Mouse (Mus musculus) right cerebral cortex, postnatal 14 days (tissue): ENCODE data around the gene Rora.

Experiments
- DNase-seq: peaks from one replicate; pipeline ENCODE4 v3.0.0; 2022

Rora gene

DNA sequence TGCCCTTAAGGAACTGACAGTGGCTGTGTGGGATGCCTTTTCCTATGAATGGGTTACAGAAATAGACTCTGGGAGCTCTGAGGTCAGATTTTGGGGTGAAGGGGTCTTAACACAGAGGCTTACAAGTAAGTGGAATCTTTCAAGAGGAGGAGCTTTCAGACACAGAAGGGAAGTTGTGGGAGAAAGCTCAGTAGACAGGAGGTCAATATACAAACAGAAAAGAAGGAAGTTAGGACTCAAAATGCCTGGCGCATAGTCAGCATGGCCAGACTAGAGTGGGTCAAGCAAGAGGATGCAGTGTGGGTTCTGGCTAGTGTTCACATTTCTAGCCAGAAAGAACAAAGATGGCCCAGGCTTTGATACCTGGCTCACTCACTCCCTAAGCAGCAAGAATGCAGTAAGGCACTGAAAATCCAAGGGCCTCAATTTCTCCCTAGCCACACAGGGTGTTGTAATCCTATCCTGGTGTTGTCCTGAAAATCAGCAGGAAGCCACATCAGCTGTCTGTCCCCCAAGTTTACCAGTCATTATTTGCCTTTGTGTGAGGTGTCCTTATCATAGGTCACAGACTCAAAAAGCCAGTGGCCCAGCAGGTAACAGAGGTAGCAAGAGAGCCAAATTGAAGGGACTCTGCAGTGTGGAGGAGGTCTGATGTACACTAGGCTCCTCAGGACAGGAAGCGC, 456.2 kb downstream of the Rora start:
- DNase-seq, result no peak

GRCm38 (mm10) chr9:69110301-69110674, 456.7 kb downstream of the Rora start:
- no peak for DNase-seq

DNA sequence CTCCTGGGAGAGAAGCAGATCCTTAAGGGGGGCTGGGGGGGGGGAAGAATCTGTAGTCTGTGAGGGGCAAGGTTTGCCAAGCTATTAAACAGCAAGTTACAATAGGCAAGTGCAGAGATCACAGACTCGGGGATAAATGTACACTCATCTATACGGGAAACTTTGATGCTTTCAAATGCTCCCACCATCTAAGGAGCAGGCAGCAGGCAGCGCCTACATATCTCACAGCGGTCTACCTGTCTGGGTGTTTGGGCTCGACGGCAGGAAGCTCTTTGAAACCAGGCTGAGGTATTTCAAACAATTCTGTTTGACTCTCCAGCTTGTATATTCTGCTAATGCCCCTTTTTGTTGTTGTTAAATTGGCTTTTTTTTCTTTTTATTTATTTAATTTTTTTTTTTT, 457.1 kb downstream of the Rora start:
- no peak for DNase-seq

GRCm38 (mm10) chr9:69111539-69111938, 458.0 kb downstream of the Rora start:
- no peak for DNase-seq

DNA sequence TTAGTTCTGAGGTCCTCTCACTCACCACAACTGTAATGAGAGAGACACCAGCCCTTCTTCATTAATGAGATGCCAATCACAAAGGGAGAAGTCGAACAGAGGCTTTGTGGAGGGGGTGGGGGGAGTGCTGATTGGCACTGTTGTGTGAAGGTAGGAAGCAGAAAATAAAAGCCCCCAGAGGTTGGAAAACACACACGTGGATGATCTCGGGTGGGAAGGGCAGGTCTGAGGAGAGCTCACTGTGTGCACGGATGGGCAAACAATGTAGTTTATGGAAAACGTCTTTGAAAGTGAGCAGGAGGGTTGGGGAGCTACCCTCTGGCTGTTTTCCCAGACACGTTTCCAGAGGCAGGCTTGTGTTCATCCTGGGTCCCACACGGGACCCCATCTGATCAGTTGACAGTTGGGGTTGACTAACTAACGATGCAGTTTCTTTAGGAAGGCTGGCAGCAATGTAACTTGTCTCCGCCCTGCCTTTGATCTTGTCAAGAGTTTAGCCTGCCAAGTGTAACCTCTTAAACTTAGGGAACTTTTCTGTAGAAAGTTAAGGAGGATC, 460.9 kb downstream of the Rora start:
- no peak for DNase-seq

- no peak for DNase-seq
Observed at GRCm38 (mm10) chr9:69116740-69117139, 463.2 kb downstream of the Rora start.

DNA sequence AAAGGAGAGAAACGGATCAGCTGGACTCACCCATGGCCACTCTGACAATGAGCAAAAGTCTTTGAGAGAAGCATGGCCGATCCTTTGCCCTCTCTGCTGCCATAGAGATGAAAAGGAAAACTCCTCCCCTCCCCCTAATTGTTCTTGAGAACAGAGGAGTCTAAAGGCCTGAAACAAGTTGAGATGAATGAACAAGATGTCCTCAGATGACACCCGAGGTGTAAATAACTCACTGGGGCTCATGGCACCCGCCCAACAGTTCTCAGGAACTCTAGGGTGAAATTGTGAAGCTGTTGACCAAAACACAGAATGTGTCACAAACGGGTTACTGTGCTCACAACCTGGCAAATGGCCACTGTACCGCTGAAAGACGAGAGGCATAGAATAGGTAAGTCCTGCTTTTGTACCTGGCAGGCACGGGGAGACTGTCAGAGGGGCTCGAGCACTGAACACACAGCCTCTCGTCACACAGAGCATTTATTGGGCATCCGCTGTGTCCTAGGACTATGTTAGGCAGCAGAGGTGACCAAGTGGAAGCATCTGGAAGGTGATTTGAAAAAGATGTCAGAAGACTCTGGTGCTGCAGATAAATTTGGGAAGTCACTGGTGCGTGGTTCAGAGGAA, 467.6 kb downstream of the Rora start:
- peak; percentile 30 for DNase-seq

- peak; percentile 23 for DNase-seq
Observed at GRCm38 (mm10) chr9:69125011-69125786, 471.6 kb downstream of the Rora start.

DNA sequence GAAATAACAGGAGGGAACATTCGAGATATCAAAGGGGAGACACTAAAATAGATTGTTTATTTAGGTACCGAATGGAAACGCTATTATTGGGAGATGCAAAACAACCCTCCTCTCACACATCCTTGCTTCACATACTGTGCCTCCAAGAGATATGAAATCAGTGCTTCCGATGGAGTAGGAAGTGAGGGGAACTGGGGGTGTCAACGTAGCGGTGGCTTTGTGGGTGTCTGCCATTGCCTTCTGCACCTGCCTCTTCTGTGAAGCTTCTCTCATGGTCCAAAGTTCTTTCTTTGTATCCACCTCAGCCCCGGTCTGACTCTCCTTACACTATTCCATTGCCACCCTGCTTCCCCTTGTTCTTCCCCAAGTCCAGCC, 472.2 kb downstream of the Rora start:
- DNase-seq, result no peak

DNA sequence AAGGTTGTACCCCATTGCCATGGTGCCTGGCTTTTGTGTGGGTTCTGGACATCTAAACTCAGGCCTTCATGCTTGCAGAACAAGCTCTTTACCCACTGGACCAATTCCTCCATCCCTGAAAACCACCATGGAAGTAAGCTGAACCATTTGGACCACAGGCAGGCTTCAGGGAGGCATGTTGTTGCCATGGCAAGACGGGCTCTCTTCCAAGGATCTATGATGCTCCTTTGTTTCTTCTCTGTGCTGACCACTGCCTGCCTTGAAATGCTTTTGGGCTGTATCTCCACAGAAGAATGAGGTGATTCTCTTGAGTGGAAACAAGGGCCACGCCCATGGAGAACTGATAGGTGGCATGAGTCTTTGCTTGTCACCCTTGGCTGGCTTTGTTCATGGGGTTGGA, 473.0 kb downstream of the Rora start:
- DNase-seq, result no peak

DNA sequence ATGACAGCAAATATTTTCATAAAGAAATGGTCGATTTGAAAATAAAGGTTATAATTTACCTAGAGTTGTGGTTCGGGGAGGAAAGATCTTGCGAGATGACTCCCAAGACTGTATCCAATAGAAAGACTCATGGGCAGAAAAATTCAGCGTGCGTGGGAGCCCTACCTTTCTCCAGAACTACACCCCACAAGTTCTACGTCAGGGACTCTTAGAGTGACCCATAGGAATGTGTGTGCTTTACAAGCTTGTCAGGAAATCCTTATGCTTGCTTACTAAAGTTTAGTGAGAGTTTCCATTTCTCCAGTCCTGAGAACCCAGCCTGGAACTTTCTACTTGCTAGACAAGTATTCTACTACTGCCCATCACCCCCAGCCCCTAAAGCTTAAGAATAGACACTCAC, 474.7 kb downstream of the Rora start:
- no peak for DNase-seq

- no peak for DNase-seq
Observed at GRCm38 (mm10) chr9:69132995-69133394, 479.4 kb downstream of the Rora start.

- DNase-seq, result no peak
Observed at GRCm38 (mm10) chr9:69133696-69134095, 480.1 kb downstream of the Rora start.

GRCm38 (mm10) chr9:69134604-69135003, 481.0 kb downstream of the Rora start:
- no peak for DNase-seq

GRCm38 (mm10) chr9:69136821-69137220, 483.2 kb downstream of the Rora start:
- DNase-seq, result no peak

DNA sequence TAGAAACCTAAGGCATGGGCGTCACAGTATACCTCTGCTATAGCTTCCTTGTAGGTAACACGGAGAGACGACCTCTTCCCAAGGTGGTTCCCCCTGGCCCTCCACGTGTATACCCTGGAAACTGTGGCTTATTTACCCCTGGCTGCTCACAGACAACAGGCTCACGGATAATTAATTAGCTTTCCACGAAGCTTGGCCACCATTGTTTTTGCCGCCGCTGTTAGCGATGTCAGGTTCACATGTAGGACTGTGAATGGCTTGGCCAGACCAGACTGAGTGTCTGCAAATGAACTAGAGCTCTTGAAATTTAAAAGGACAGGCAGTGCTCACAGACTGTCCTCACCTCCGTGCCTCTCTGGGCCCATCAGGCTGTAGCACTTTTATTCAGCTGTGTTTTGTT, 483.8 kb downstream of the Rora start:
- no peak for DNase-seq

- no peak for DNase-seq
Observed at GRCm38 (mm10) chr9:69140144-69140543, 486.6 kb downstream of the Rora start.

DNA sequence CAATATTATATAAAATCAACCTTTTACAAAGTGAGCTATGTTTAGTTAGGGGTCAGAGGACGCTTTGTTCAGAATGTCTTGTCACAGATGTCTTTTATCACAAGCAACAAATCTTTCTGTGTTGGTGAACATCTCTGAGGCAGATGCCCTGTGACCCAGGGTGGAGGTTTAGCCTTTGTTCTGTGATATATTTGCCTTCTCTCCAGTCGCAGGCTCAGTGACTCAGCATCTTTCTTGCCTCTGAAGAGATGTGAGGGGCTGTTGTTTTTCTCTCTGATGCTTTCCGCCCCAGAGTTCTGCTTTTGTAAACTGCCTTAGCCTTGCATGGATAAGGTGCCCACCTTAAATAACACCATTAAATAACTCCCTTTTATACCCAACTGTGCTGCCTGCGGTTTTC, 488.3 kb downstream of the Rora start:
- no peak for DNase-seq

- no peak for DNase-seq
Observed at GRCm38 (mm10) chr9:69146937-69147336, 493.4 kb downstream of the Rora start.

- DNase-seq, result peak; percentile 9
Observed at GRCm38 (mm10) chr9:69150224-69150623, 496.6 kb downstream of the Rora start.

- DNase-seq, result no peak
Observed at GRCm38 (mm10) chr9:69154684-69155083, 501.1 kb downstream of the Rora start.

- DNase-seq, result no peak
Observed at GRCm38 (mm10) chr9:69155836-69156595, 502.4 kb downstream of the Rora start.

DNA sequence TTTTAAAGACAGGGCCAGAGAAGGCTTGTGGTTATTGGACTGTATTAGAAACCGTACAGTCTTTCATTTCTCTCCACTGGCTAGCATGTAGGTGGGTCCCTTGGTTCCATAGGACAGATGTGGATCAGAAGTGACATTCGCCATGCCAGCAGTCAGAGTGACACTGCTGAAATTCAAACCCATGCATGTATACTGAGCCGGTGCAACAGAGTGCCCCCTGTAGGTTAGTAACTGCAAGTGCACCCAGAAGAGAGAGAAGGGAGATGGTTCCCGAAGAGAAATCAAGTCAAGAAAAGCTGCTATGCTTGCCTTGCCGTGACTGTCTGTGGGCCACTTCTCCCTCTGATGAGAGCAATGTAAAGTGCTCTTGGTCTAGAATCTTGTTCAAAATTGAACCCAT, 507.2 kb downstream of the Rora start:
- DNase-seq, result no peak
